Mouse (Mus musculus): ENCODE data around the gene Tubb2a. TPM values are rescaled to one million over a fixed set of nuclear protein-coding genes. Genes with fewer than 3 reads are reported as not detected.

The Tubb2a gene
- polyA plus RNA-seq, 1 experiment from 2014 or later = 49.1 TPM

DNA sequence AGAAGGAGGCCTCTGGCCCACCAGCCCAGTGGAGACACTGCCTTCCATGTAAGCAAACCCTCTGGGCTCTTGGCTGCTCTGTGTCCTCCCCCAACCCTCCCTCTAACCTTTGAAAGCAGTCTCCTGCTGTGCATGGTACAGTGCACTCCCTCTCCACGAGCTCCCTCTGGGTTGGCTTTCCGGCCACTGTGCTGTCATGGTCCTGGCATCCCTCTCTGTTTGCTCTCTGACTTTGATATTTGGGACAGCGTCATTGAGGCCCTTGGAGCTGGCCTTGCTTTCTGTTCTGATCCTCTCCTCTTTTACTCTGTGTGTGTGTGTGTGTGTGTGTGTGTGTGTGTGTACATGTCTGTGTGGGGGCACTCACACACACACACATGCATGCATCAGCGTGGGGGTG, 23.4 kb downstream of the Tubb2a start:
- peaks cover 4% of the 10 kb centered on the region; the same call in 1 of the 2 replicates for H3K36me3 ChIP-seq (ENCODE audit: control insufficient read depth, insufficient read depth, low read length)

GRCm38 (mm10) chr13:34053673-34054282, 24.0 kb downstream of the Tubb2a start:
- no peak for ATAC-seq (ENCODE audit: insufficient number of reproducible peaks, low FRiP score, low TSS enrichment, low read depth)
- Histone ChIP-seq H3K27ac (replicated peaks; ENCODE audit: low read depth, low read length) (no peak overlapping the region), H3K9ac (ENCODE audit: low read length) (no peak overlapping the region), H3K36me3 (ENCODE audit: control insufficient read depth, insufficient read depth, low read length) (peaks cover 4% of the 10 kb centered on the region; the same call in 1 of the 2 replicates), H3K27me3 (ENCODE audit: control insufficient read depth, insufficient read depth, low read length) (no peaks in the 10 kb centered on the region), H3K4me2 (ENCODE audit: low read depth, severe bottlenecking) (no peak overlapping the region), H3K4me1 (ENCODE audit: control insufficient read depth, insufficient read depth, low read length) (no peaks in the 10 kb centered on the region), H3K9me3 (ENCODE audit: control insufficient read depth, low read length) (no peaks in the 10 kb centered on the region; the same call in 1 of the 2 replicates), H3K4me3 (ENCODE audit: low read depth, low read length) (no peak overlapping the region)
- WGBS = 77% methylated on average over 13 of the region's 13 CpGs
- no peak for DNase-seq (ENCODE audit: low spot score)

More for the DNA sequence above, 23.4 kb downstream of the Tubb2a start:
- Histone ChIP-seq H3K4me3 (ENCODE audit: low read depth, low read length) (no peak overlapping the region), H3K9me3 (ENCODE audit: control insufficient read depth, low read length) (no peaks in the 10 kb centered on the region; the same call in 1 of the 2 replicates), H3K9ac (ENCODE audit: low read length) (no peak overlapping the region), H3K4me2 (ENCODE audit: low read depth, severe bottlenecking) (no peak overlapping the region), H3K4me1 (ENCODE audit: control insufficient read depth, insufficient read depth, low read length) (no peaks in the 10 kb centered on the region), H3K27ac (replicated peaks; ENCODE audit: low read depth, low read length) (no peak overlapping the region), H3K27me3 (ENCODE audit: control insufficient read depth, insufficient read depth, low read length) (no peaks in the 10 kb centered on the region)
- WGBS = 75% methylated on average over 4 of the region's 4 CpGs
- ATAC-seq (ENCODE audit: insufficient number of reproducible peaks, low FRiP score, low TSS enrichment, low read depth) (no peak), DNase-seq (ENCODE audit: low spot score) (no peak)

DNA sequence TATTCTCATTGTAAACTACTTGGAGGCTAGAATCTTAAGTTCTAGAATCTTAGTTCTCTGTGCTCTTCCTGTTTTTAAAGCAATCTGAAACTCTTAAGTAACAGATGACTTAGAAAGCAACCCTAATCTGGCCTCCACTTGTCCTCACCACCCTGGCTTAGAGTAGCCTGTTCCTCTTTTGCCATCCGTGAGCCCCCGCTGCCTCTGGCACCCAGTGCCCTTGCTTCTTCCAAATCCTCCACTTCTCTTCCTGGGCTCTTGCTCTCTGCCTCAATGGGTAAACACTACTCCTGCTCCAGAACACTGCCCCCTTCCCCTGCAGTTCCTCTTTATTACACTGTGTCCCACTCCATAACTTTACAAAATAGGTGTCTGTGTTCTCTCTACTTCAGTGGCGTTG, 26.1 kb downstream of the Tubb2a start:
- Histone ChIP-seq H3K4me3 (ENCODE audit: low read depth, low read length) (no peak overlapping the region), H3K27ac (replicated peaks; ENCODE audit: low read depth, low read length) (no peak overlapping the region), H3K9me3 (ENCODE audit: control insufficient read depth, low read length) (no peaks in the 10 kb centered on the region; the same call in 1 of the 2 replicates), H3K4me2 (ENCODE audit: low read depth, severe bottlenecking) (no peak overlapping the region), H3K9ac (ENCODE audit: low read length) (no peak overlapping the region), H3K36me3 (ENCODE audit: control insufficient read depth, insufficient read depth, low read length) (peaks cover 4% of the 10 kb centered on the region; the same call in 1 of the 2 replicates), H3K27me3 (ENCODE audit: control insufficient read depth, insufficient read depth, low read length) (no peaks in the 10 kb centered on the region), H3K4me1 (ENCODE audit: control insufficient read depth, insufficient read depth, low read length) (no peaks in the 10 kb centered on the region)
- ATAC-seq (ENCODE audit: insufficient number of reproducible peaks, low FRiP score, low TSS enrichment, low read depth) (no peak), DNase-seq (ENCODE audit: low spot score) (no peak)
- WGBS = 94% methylated on average over 3 of the region's 3 CpGs

- 94% methylated on average over 8 of the region's 8 CpGs for WGBS
- peaks cover 4% of the 10 kb centered on the region; the same call in 1 of the 2 replicates for H3K36me3 ChIP-seq (ENCODE audit: control insufficient read depth, insufficient read depth, low read length)
Measured at GRCm38 (mm10) chr13:34050479-34050878, 27.3 kb downstream of the Tubb2a start.

DNA sequence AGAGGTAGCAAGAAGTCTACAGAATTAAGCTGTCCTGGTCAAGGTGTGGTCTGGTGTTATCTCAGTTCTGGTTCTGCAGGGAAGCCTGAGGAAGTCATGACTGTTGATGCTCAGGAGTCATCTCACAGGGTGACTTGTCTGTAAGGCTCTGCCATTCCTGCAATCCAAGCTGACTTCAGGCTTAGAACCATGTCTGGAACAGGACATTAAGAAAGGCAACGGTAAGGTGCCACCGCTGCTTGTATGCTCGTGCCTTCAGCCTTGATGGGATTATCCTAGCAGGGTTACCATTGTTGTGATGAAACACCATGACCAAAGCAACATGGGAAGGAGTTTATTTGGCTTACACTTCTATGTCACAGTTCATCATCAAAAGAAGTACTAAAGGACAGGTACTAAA, 30.3 kb downstream of the Tubb2a start:
- no peak for ATAC-seq (ENCODE audit: insufficient number of reproducible peaks, low FRiP score, low TSS enrichment, low read depth)
- H3K9me3 ChIP-seq (ENCODE audit: control insufficient read depth, low read length) = no peaks in the 10 kb centered on the region

More at GRCm38 (mm10) chr13:34050479-34050878, 27.3 kb downstream of the Tubb2a start:
- Histone ChIP-seq H3K9ac (ENCODE audit: low read length) (no peak overlapping the region), H3K4me1 (ENCODE audit: control insufficient read depth, insufficient read depth, low read length) (no peaks in the 10 kb centered on the region), H3K9me3 (ENCODE audit: control insufficient read depth, low read length) (no peaks in the 10 kb centered on the region), H3K4me3 (ENCODE audit: low read depth, low read length) (no peak overlapping the region), H3K4me2 (ENCODE audit: low read depth, severe bottlenecking) (no peak overlapping the region), H3K27ac (replicated peaks; ENCODE audit: low read depth, low read length) (no peak overlapping the region), H3K27me3 (ENCODE audit: control insufficient read depth, insufficient read depth, low read length) (no peaks in the 10 kb centered on the region)
- no peak for ATAC-seq (ENCODE audit: insufficient number of reproducible peaks, low FRiP score, low TSS enrichment, low read depth)
- DNase-seq (ENCODE audit: low spot score) = no peak

DNA sequence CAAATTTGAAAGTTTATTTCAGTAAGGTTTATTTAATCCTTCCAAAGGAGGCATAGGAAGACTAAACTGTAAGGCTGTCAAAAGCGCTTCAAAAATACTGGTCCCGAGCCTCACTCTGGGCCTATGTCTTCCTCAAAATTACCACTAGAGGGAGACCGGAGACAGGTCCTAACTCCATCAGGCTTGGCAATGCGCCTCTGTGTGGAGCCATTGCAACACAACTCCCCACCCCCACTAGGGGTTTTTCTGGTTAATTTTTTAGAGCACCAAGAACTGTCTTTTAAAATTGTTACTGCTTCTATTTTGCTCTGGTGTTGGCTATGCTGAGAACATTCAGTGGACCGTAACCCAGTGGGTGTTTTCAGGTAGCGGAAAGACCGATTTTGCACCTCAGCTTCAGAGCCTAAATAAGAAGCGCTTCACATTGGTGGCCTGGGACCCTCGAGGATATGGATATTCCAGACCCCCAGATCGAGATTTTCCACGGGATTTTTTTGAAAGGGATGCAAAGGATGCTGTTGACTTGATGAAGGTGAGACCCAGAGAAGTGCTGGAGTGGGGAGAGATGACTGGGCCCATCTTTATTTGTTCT, 31.3 kb downstream of the Tubb2a start:
- Histone ChIP-seq H3K4me2 (ENCODE audit: low read depth, severe bottlenecking) (no peak overlapping the region), H3K36me3 (ENCODE audit: control insufficient read depth, insufficient read depth, low read length) (no peaks in the 10 kb centered on the region), H3K4me1 (ENCODE audit: control insufficient read depth, insufficient read depth, low read length) (no peaks in the 10 kb centered on the region), H3K27me3 (ENCODE audit: control insufficient read depth, insufficient read depth, low read length) (no peaks in the 10 kb centered on the region), H3K9ac (ENCODE audit: low read length) (no peak overlapping the region), H3K27ac (replicated peaks; ENCODE audit: low read depth, low read length) (no peak overlapping the region), H3K9me3 (ENCODE audit: control insufficient read depth, low read length) (no peaks in the 10 kb centered on the region), H3K4me3 (ENCODE audit: low read depth, low read length) (no peak overlapping the region)
- ATAC-seq (ENCODE audit: insufficient number of reproducible peaks, low FRiP score, low TSS enrichment, low read depth) = peak; percentile 82; the same call in 1 of the 2 replicates
- 47% methylated on average over 11 of the region's 11 CpGs for WGBS
- peak; percentile 70 for DNase-seq (ENCODE audit: low spot score)

More for the DNA sequence above, 30.3 kb downstream of the Tubb2a start:
- Histone ChIP-seq H3K4me2 (ENCODE audit: low read depth, severe bottlenecking) (no peak overlapping the region), H3K36me3 (ENCODE audit: control insufficient read depth, insufficient read depth, low read length) (no peaks in the 10 kb centered on the region), H3K27ac (replicated peaks; ENCODE audit: low read depth, low read length) (no peak overlapping the region), H3K27me3 (ENCODE audit: control insufficient read depth, insufficient read depth, low read length) (no peaks in the 10 kb centered on the region), H3K4me1 (ENCODE audit: control insufficient read depth, insufficient read depth, low read length) (no peaks in the 10 kb centered on the region), H3K4me3 (ENCODE audit: low read depth, low read length) (no peak overlapping the region), H3K9ac (ENCODE audit: low read length) (no peak overlapping the region)
- no peak for DNase-seq (ENCODE audit: low spot score)
- 92% methylated on average over 3 of the region's 3 CpGs for WGBS

DNA sequence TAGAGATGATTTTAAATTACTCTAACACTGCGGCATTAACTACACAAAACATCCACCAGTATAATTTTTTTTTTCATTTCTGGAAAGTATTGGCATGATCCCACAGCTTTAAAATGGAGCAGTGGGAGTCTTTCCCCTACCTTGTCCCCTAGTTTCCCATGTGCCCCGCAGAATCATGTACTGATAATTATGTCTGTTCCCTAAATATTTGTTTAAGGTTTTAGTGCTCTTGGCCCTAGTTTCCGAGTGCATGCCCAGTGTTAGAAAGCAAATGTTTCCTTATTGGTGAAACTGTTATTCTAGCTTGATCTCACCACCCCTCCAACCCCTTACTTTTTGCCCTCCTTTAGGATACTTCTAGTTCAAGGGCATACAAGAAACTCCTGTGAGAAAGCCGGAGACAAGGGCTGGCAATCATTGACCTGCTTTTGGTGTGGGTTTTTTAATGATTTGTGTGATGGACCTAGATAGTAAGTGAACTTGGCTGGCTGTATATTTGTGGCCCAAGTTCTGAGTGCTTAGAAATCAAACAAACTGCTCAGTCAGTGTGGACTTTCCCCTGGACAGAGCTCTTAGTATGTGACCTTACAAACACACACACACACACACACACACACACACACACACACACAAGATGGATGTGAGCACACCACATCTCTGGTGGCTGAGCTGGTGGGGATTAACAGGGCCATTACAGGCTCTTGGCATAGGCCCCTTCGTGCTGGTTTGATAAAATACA, 32.1 kb downstream of the Tubb2a start:
- no peak overlapping the region for H3K27ac ChIP-seq (replicated peaks; ENCODE audit: low read depth, low read length)
- H3K4me2 ChIP-seq (ENCODE audit: low read depth, severe bottlenecking) = no peak overlapping the region
- H3K4me1 ChIP-seq (ENCODE audit: control insufficient read depth, insufficient read depth, low read length) = no peaks in the 10 kb centered on the region
- no peaks in the 10 kb centered on the region for H3K36me3 ChIP-seq (ENCODE audit: control insufficient read depth, insufficient read depth, low read length)
- H3K4me3 ChIP-seq (ENCODE audit: low read depth, low read length) = no peak overlapping the region
- H3K9ac ChIP-seq (ENCODE audit: low read length) = no peak overlapping the region
- ATAC-seq (ENCODE audit: insufficient number of reproducible peaks, low FRiP score, low TSS enrichment, low read depth) = no peak
- 63% methylated on average over 5 of the region's 5 CpGs for WGBS
- DNase-seq (ENCODE audit: low spot score) = no peak
- no peaks in the 10 kb centered on the region for H3K9me3 ChIP-seq (ENCODE audit: control insufficient read depth, low read length)
- no peaks in the 10 kb centered on the region for H3K27me3 ChIP-seq (ENCODE audit: control insufficient read depth, insufficient read depth, low read length)

DNA sequence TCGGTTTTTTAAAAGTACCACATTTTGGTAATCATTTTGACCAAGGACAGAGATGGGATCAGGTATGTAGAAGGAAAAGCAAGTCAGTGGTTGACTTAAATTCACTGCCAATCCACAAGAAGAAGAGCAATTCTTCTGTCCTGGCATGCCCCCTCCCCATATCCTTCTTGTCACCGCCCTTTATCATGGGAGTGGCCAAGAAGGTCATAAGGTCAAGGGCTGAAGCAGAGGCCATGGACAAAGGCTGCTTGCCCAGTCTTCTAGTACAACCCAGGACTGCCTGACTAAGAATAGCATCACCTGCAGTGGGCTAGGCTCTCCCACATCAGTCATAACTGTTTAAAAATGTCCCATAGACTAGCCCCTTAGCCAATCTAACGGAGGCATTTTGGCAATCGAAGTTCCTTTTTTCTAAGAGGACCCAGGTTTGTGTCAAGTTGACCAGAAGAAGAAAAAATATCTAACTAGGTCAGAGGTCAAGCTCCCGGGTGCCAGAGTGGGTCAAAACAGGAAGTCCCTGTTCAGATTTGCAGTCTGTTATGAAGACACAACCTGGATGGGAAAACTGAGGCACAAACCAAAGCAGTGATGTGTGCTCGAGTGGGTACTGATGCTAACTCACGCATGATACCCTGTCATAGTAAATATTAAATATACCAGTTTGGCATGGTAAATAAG, 34.0 kb downstream of the Tubb2a start:
- ATAC-seq (ENCODE audit: insufficient number of reproducible peaks, low FRiP score, low TSS enrichment, low read depth) = no peak

More for the DNA sequence above, 34.0 kb downstream of the Tubb2a start:
- Histone ChIP-seq H3K4me2 (ENCODE audit: low read depth, severe bottlenecking) (no peak overlapping the region), H3K36me3 (ENCODE audit: control insufficient read depth, insufficient read depth, low read length) (no peaks in the 10 kb centered on the region), H3K9me3 (ENCODE audit: control insufficient read depth, low read length) (no peaks in the 10 kb centered on the region), H3K27ac (replicated peaks; ENCODE audit: low read depth, low read length) (no peak overlapping the region), H3K4me3 (ENCODE audit: low read depth, low read length) (no peak overlapping the region), H3K9ac (ENCODE audit: low read length) (no peak overlapping the region), H3K4me1 (ENCODE audit: control insufficient read depth, insufficient read depth, low read length) (peaks cover under 1% of the 10 kb centered on the region), H3K27me3 (ENCODE audit: control insufficient read depth, insufficient read depth, low read length) (no peaks in the 10 kb centered on the region)
- 77% methylated on average over 7 of the region's 7 CpGs for WGBS
- no peak for DNase-seq (ENCODE audit: low spot score)

Measured in limb, embryonic 11.5 days (tissue).